Mouse (Mus musculus) naive thymus-derived CD4-positive, alpha-beta T cell, adult 5 months (primary cell): ENCODE measurements around the gene Sec62. TPM values are rescaled to one million over a fixed set of nuclear protein-coding genes. Genes with fewer than 3 reads are reported as not detected.

Experiments
- polyA plus RNA-seq: library from polyadenylated mRNA; unstranded; fragments of 100-300 nt; shearing (Covaris generic); gene quantifications from one replicate; pipeline ENCODE4 v1.2.1, GENCODE M21; 2017

Sec62 gene
- 128 TPM for polyA plus RNA-seq

DNA sequence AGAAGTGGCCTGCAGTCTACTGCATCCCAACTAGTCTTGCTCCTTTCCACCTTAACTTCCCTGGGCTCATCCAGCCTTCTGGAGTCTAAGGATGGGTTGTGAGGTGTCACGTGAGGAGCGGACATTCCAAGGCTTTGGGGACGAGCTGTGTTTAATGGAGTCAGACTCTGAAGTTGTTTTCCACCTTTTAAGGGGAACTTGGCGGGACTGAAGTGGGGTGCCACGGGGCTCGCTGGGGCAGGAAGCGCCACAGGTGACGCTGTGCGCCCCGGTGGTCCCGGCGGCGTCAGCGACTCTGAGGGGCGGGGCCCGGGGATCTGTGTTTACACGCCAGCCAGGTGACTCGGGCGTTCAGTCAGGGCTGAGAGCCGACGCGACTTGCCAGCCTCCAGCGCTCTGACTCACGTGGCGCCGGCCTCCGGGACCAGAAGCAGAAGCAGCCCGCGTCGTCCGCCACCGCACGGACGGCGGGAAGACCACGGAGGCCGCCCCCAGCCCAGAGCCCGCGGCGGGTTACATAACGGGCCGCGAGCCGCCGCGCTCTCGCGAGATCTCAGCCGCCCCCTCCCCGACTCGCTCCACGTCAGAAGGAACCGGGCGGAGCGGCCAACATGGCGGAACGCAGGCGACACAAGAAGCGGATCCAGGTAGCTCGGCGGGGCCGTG lies at the start of gene Sec62:
TSS of gene Sec62 (plus strand) at position 139 of the 666 bp plus-strand sequence.

DNA sequence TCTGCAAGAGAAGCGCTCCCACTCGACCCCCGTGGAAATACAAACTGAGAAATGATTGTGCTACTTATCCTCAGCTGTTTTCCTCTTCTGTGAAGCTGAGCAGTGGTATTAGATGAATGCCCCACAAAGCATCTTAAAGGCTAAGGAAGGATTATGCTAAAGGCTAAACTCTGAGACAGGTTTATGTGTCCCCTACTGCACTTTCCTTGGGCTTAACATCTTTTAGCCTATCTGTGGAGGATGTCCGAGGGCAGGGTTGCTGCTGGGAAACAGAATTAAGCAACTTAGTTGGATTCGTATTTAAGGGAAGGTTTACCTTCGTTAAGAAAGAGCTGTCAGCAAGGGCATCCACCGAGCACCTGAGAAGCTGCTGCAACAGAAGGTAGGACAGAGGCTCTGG lies 46.7 kb upstream of the Sec62 start, which contains the start of gene Samd7:
TSS of gene Samd7 (plus strand) at position 288 of the 400 bp plus-strand sequence.

DNA sequence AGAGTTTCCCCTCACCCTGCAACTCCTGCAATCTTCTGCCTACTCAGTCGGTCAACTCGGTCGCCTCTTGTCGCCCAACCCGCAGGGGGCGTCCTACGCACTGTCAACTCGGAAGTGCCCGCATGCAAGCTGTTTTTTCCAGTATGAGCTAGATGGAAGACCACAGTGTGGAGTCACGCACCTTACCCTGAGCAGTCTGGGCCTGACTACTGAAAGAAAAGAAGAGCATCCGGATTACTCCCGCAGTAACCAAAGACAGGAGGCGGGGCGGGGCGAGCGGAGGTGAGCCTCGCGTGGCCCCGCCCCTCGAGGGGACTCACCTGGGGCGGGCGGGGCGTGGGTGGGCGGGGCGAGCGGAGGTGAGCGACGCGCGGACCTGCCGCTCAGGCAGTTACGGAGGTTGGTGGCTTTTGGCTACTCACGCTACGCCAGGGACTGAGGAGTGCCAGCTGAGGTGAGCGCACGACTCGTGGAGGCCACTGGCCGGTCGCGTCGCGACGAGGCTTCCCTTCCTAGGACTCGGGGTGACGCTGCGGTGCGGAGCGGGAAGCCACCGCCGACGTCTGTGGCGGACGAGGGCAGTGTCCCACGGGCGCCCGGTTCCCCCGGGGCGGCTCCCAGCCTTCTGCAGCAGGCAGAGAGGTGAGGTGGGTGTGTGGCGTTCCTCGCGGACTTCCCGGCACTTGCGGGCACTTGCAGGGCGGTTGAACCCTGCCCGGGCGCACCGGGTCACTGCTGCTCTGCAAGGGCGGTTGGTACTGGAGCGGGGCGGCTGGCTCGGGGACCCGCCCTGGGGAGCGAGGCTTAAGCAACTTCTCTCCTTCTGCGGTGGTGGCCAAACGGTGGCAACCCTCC lies 63.2 kb downstream of the Sec62 start, which contains the start of gene Gpr160:
TSS of gene Gpr160 (plus strand) at position 347 of the 855 bp plus-strand sequence.

Other genes starting within 250 kb of the Sec62 start
- not detected for gene Mecom, start 244.9 kb upstream of the Sec62 start, polyA plus RNA-seq
- gene Actrt3, start 192.9 kb upstream of the Sec62 start, polyA plus RNA-seq: 0.17 TPM
- 74.9 TPM for gene Mynn, start 190.8 kb upstream of the Sec62 start, polyA plus RNA-seq
- not detected for gene Lrriq4, start 148.4 kb upstream of the Sec62 start, polyA plus RNA-seq
- not detected for gene Lrrc34, start 145.0 kb upstream of the Sec62 start, polyA plus RNA-seq
- 0.14 TPM for gene Lrrc31, start 93.0 kb upstream of the Sec62 start, polyA plus RNA-seq
- gene Samd7, start 46.6 kb upstream of the Sec62 start, polyA plus RNA-seq: not detected
- 0.44 TPM for gene Gpr160, start 63.1 kb downstream of the Sec62 start, polyA plus RNA-seq
- 35.4 TPM for gene Phc3, start 176.5 kb downstream of the Sec62 start, polyA plus RNA-seq
- gene Prkci, start 202.9 kb downstream of the Sec62 start, polyA plus RNA-seq: 14.5 TPM